Comparison of ENCODE assay signal across 10 mouse cellular contexts in the genomic region with DNA sequence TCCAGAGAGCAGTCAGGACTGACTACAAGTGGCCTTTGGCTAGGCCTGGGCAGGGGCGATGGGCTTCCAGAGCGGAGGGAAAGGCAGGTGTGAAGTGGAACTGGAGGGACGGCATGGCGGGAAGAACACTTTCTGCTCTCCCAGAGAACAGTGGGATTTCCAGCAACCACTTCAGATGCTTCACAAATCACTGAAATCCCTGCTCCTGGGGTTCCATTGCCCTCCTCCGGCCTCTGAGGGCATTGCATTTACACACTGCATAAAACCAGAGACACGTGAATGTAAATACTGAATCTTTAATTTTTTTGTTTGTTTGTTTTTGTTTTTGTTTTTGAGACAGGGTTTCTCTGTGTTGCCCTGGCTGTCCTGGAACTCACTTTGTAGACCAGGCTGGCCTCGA. TPM values are rescaled to one million over a fixed set of nuclear protein-coding genes. Genes with fewer than 3 reads are reported as not detected.
DNase-seq lines count a peak whose midpoint lies in the region; ATAC-seq and TF ChIP-seq lines count a peak whose summit lies in the region.
"Had no signal": no experiment of that assay in that cellular context is flagged by ENCODE, and none has a peak within 500 bp of the region (broad histone marks: within the 10 kb centered on the region; RNA-seq: fewer than 3 reads in every experiment).

No protein-coding gene starts in this region.

- no peaks in the 10 kb centered on the region for H3K9me3 ChIP-seq in liver, embryonic 12.5 days (replicated peaks)
- H3K9me3 ChIP-seq: heart, embryonic 15.5 days; midbrain, embryonic 12.5 days had no signal

- intact Hi-C loops in left cerebral cortex, postnatal 25 days (cut with DNase I) = loop anchor here (1.0 to 10.0 kb wide), 2 partner anchors 69 to 245 kb away; no protein-coding TSS in a partner anchor

- no peak for ATAC-seq in liver, embryonic 12.5 days

- H3K36me3 ChIP-seq in liver, adult 2 months (ENCODE audit: control insufficient read depth, insufficient read depth, low read length) = no peaks in the 10 kb centered on the region
- H3K36me3 ChIP-seq in liver, embryonic 12.5 days = no peaks in the 10 kb centered on the region
- H3K36me3 ChIP-seq: heart, embryonic 15.5 days; midbrain, embryonic 12.5 days had no signal

- H3K9ac ChIP-seq in liver, adult 2 months (ENCODE audit: low read depth, low read length) = no peak overlapping the region
- no peak overlapping the region for H3K9ac ChIP-seq in liver, embryonic 12.5 days
- H3K9ac ChIP-seq: heart, embryonic 15.5 days; midbrain, embryonic 12.5 days had no signal

- WGBS in liver, adult 2 months = 70% methylated on average over 7 of the region's 7 CpGs
- 78% methylated on average over 7 of the region's 7 CpGs for WGBS in liver, embryonic 12.5 days (ENCODE audit: insufficient replicate concordance)

- no peak overlapping the region for H3K4me2 ChIP-seq in liver, embryonic 12.5 days
- H3K4me2 ChIP-seq: heart, embryonic 15.5 days; midbrain, embryonic 12.5 days had no signal

- no peaks in the 10 kb centered on the region for H3K4me1 ChIP-seq in liver, adult 2 months (ENCODE audit: control insufficient read depth, insufficient read depth, low read length)
- no peaks in the 10 kb centered on the region for H3K4me1 ChIP-seq in liver, embryonic 12.5 days
- H3K4me1 ChIP-seq: midbrain, embryonic 12.5 days had no signal

- no peak for TF ChIP-seq POLR2A in liver, adult 2 months (IDR thresholded peaks at IDR 0.05; ENCODE audit: extremely low read depth, insufficient read depth, low read length)
- no peak for TF ChIP-seq POLR2A in brain, embryonic 14.5 days (IDR thresholded peaks at IDR 0.05; ENCODE audit: borderline replicate concordance, extremely low read depth, insufficient read depth, insufficient read length, poor library complexity, severe bottlenecking)

- peak; percentile 54 for DNase-seq in embryo, embryonic 10.5 days (ENCODE audit: low spot score)
- no peak for DNase-seq in embryo, embryonic 11 days
- no peak for DNase-seq in liver, adult 2 months (ENCODE audit: extremely low read depth, low read depth, low spot score)
- DNase-seq in brain, embryonic 14.5 days (ENCODE audit: low read depth) = peak; percentile 61
- DNase-seq in retina, embryonic 14.5 days (ENCODE audit: low spot score) = peak; percentile 55
- DNase-seq in layer of hippocampus, postnatal 25 days (ENCODE audit: extremely low spot score in 1 of 2, low spot score in 1 of 2) = no peak
- no peak for DNase-seq in left cerebral cortex, postnatal 25 days (ENCODE audit: low spot score in 2 of 2)

- H3K79me2 ChIP-seq in liver, adult 2 months (ENCODE audit: control insufficient read depth, insufficient read depth, low read length) = no peaks in the 10 kb centered on the region

- no peak overlapping the region for H3K4me3 ChIP-seq in liver, adult 2 months (ENCODE audit: insufficient read depth, low read depth, low read length)
- H3K4me3 ChIP-seq in liver, embryonic 12.5 days = no peak overlapping the region
- H3K4me3 ChIP-seq: heart, embryonic 15.5 days; midbrain, embryonic 12.5 days had no signal

- no peak overlapping the region for H3K27ac ChIP-seq in liver, adult 2 months (replicated peaks; ENCODE audit: insufficient read depth, low read depth, low read length)
- H3K27ac ChIP-seq in liver, embryonic 12.5 days = no peak overlapping the region
- H3K27ac ChIP-seq: heart, embryonic 15.5 days; midbrain, embryonic 12.5 days had no signal

- no peaks in the 10 kb centered on the region for H3K27me3 ChIP-seq in liver, adult 2 months (ENCODE audit: control insufficient read depth, insufficient read depth, low read length)
- H3K27me3 ChIP-seq in liver, embryonic 12.5 days (replicated peaks) = no peaks in the 10 kb centered on the region
- H3K27me3 ChIP-seq: heart, embryonic 15.5 days; midbrain, embryonic 12.5 days had no signal

- TF ChIP-seq CTCF in liver, adult 2 months (IDR thresholded peaks at IDR 0.05; ENCODE audit: low read depth, low read length) = peak; percentile 25; the same call in 1 of the 2 replicates
- peak; percentile 56; the same call in 1 of the 2 replicates for TF ChIP-seq CTCF in brain, embryonic 14.5 days (IDR thresholded peaks at IDR 0.05; ENCODE audit: borderline replicate concordance, extremely low read depth, insufficient read depth, insufficient read length)

RNA-seq across cellular contexts. Expression of gene Scyl1, which starts 9.0 kb away (rescaled TPM):
- 28.9 and 35.9 TPM in 2 replicates for total RNA-seq in liver, adult 2 months (2014; rRNA removed)
- polyA plus RNA-seq in liver, adult 2 months (2012; rRNA removed) = 40.9 and 46.6 TPM in 2 replicates
- polyA plus RNA-seq in liver, embryonic 12.5 days (2016; fragmentation: Nextera tagmentation; extraction: Ambion mirVana) = 38.3 and 39.7 TPM in 2 replicates
- polyA plus RNA-seq in brain, embryonic 14.5 days (2012; rRNA removed) = 130 and 153 TPM in 2 replicates
- 10 to 100 TPM; 68.6 to 71.8 TPM for total RNA-seq in layer of hippocampus, postnatal 25 days (2021)
- total RNA-seq in left cerebral cortex, postnatal 25 days (2021) = 10 to 100 TPM; 82.0 to 86.8 TPM

RNA-seq across cellular contexts. Expression of gene Ltbp3, which starts 39.5 kb away (rescaled TPM):
- 1.2 and 2.1 TPM in 2 replicates for total RNA-seq in liver, adult 2 months (2014; rRNA removed)
- polyA plus RNA-seq in liver, adult 2 months (2012; rRNA removed) = 3.4 and 3.6 TPM in 2 replicates
- 3.7 and 3.8 TPM in 2 replicates for polyA plus RNA-seq in liver, embryonic 12.5 days (2016; fragmentation: Nextera tagmentation; extraction: Ambion mirVana)
- polyA plus RNA-seq in brain, embryonic 14.5 days (2012; rRNA removed) = 52.1 and 70.3 TPM in 2 replicates
- 10 to 100 TPM; 23.8 to 26.8 TPM for total RNA-seq in layer of hippocampus, postnatal 25 days (2021)
- 10 to 100 TPM; 27.0 to 31.6 TPM for total RNA-seq in left cerebral cortex, postnatal 25 days (2021)

RNA-seq across cellular contexts. Expression of gene Fam89b, which starts 50.8 kb away (rescaled TPM):
- total RNA-seq in liver, adult 2 months (2014; rRNA removed) = 6.8 and 9.9 TPM in 2 replicates
- polyA plus RNA-seq in liver, adult 2 months (2012; rRNA removed) = 51.7 and 56.6 TPM in 2 replicates
- polyA plus RNA-seq in liver, embryonic 12.5 days (2016; fragmentation: Nextera tagmentation; extraction: Ambion mirVana) = 45.1 and 45.3 TPM in 2 replicates
- polyA plus RNA-seq in brain, embryonic 14.5 days (2012; rRNA removed) = 258 and 404 TPM in 2 replicates
- 10 to 100 TPM; 29.3 to 32.9 TPM for total RNA-seq in layer of hippocampus, postnatal 25 days (2021)
- total RNA-seq in left cerebral cortex, postnatal 25 days (2021) = 10 to 100 TPM; 30.0 to 30.2 TPM

RNA-seq across cellular contexts. Expression of gene Ehbp1l1, which starts 54.1 kb away (rescaled TPM):
- total RNA-seq in liver, adult 2 months (2014; rRNA removed) = 5.1 and 5.8 TPM in 2 replicates
- polyA plus RNA-seq in liver, adult 2 months (2012; rRNA removed) = 5.3 and 8.3 TPM in 2 replicates
- polyA plus RNA-seq in liver, embryonic 12.5 days (2016; fragmentation: Nextera tagmentation; extraction: Ambion mirVana) = 122 and 124 TPM in 2 replicates
- polyA plus RNA-seq in brain, embryonic 14.5 days (2012; rRNA removed) = 18.3 and 20.4 TPM in 2 replicates
- total RNA-seq in layer of hippocampus, postnatal 25 days (2021) = 10 to 100 TPM; 14.6 to 17.2 TPM
- 10 to 100 TPM; 24.6 to 27.3 TPM for total RNA-seq in left cerebral cortex, postnatal 25 days (2021)

Comparison
In these comparisons a context has a peak if more than half of its experiments do, and no peak if none do; other contexts are left out.
1. DNase-seq: peak in embryo, embryonic 10.5 days (single experiment), brain, embryonic 14.5 days (single experiment) and retina, embryonic 14.5 days (single experiment); none in embryo, embryonic 11 days (single experiment), liver, adult 2 months (single experiment), layer of hippocampus, postnatal 25 days (0 of 2) and left cerebral cortex, postnatal 25 days (0 of 2).